Mouse (Mus musculus) erythroblast, embryonic 14.5 days (primary cell): ENCODE results near the gene Cct7. TPM values are rescaled to one million over a fixed set of nuclear protein-coding genes. Genes with fewer than 3 reads are reported as not detected.
A peak's percentile ranks its signal among the peaks of the same experiment; 100 is the strongest.

ENCODE experiments used
- H3K27me3 ChIP-seq: 2 replicates; pipeline ENCODE4 v1.6.1; 2012; ENCODE audit warnings: inconsistent platforms; ENCODE audit not compliant: control insufficient read depth
- H3K36me3 ChIP-seq: 2 replicates; pipeline ENCODE4 v1.6.1; 2012; ENCODE audit warnings: mild to moderate bottlenecking, inconsistent platforms; ENCODE audit not compliant: control insufficient read depth
- H3K4me1 ChIP-seq: 2 replicates; pipeline ENCODE4 v1.6.1; 2012; ENCODE audit warnings: inconsistent platforms; ENCODE audit not compliant: control insufficient read depth
- H3K4me3 ChIP-seq: replicated peaks from 2 replicates; pipeline ENCODE3; 2012; ENCODE audit warnings: moderate library complexity, mild to moderate bottlenecking, inconsistent platforms
- H3K9me3 ChIP-seq: 2 replicates; pipeline ENCODE4 v1.6.1; 2012; ENCODE audit warnings: low read length, inconsistent platforms, mixed read lengths; ENCODE audit not compliant: control insufficient read depth
- GATA1 ChIP-seq: IDR thresholded peaks from 2 replicates; pipeline ENCODE4 v1.6.1; 2012; ENCODE audit warnings: low read length, inconsistent platforms, mixed read lengths
- TAL1 ChIP-seq: IDR thresholded peaks from 3 replicates; pipeline ENCODE4 v1.6.1; 2012; ENCODE audit warnings: low read length, inconsistent platforms, mixed read lengths
- polyA plus RNA-seq: library from polyadenylated mRNA; stranded (reverse); fragments of >175 nt; gene quantifications from 2 replicates; pipeline ENCODE4 v1.2.3, GENCODE M21; 2012

Cct7 gene
- polyA plus RNA-seq, 1 experiment: 5.0 TPM

DNA sequence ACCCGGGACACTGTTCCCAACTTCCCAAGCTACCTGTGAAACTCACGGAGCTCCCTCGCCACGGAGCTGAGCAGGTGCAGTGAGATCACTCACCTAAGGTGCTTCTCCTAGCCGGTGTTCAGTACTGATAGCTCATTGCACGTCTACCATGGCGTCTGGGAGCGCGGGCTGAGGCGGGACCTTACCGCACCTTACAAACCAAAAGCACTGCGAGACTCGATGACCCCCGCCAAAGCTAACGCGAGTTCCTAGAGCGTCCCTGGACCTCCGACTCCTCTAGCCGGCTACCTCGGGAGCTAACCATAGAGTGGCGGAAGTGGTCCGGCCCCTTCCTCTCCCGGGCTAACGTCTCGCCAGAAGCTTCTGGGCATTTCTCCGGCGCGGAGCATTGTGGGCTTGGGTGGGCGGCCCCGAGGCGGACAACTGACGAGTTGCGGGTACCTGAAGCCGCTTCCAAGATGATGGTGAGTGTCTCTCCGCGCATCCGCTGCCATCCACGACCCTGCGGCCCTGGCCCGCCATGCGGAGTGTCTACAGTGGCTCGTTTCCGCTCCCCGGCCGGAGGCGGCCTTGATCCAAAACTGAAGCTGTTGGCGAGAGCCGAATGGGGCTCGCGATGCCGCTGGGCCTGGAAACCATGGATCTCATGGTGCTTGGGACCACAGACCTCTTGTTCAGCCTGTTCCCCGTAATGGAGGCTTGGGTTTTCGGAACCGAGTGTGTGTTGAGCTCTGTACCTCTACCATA, 523 bp downstream of the Cct7 start, which contains the start of gene Pradc1:
Gene Pradc1 (minus strand): TSS at position 307 of the 747 bp plus-strand sequence.
- no peaks in the 10 kb centered on the region for H3K27me3 ChIP-seq
- H3K36me3 ChIP-seq: peaks cover 53% of the 10 kb centered on the region
- peak within 1 kb of the TSS; percentile 96 for H3K4me3 ChIP-seq
- peaks cover 56% of the 10 kb centered on the region for H3K4me1 ChIP-seq
- TF ChIP-seq GATA1 (no peak), TAL1 (no peak)
- H3K9me3 ChIP-seq: no peaks in the 10 kb centered on the region

DNA sequence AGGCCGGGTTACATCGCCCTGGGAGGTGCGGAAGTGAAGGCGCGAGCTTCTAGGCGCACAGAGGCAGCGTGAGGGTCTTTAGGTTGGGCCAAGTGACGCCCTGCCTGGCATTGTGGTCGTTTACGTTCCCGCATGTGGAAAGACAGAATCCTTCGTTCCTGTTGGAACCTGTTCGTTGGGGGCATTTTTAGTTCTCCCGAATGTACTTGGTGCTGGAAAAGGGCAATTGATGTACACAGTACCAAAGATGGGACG, 1.0 kb downstream of the Cct7 start:
- TF ChIP-seq TAL1 (no peak), GATA1 (no peak)
- Histone ChIP-seq H3K9me3 (no peaks in the 10 kb centered on the region), H3K27me3 (no peaks in the 10 kb centered on the region), H3K4me1 (peaks cover 59% of the 10 kb centered on the region), H3K36me3 (peaks cover 53% of the 10 kb centered on the region), H3K4me3 (peak overlapping the region; percentile 96)

DNA sequence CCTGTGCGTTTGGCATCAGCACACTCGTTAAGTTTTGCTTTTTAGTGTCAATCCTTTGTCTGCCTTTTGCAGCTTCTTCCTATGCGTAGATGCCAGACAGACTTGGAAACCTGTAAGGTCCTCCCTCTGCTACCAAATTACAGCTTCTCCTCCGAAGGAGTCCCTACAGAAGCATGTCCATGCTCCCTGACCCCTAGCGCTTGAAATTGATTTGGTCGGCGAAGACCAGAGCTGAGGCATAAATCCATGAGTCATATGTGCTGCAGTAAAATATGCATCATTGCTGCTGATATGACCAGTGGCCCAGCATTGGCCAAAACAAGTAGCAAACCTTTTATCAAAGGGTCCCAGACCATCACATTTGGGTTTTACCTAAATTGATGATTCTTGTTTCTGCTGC, 1.5 kb downstream of the Cct7 start:
- Histone ChIP-seq H3K36me3 (peaks cover 53% of the 10 kb centered on the region), H3K27me3 (no peaks in the 10 kb centered on the region), H3K9me3 (no peaks in the 10 kb centered on the region), H3K4me1 (peaks cover 62% of the 10 kb centered on the region), H3K4me3 (peak overlapping the region; percentile 96)
- TF ChIP-seq GATA1: no peak; the same call in 1 of the 2 replicates
- no peak for TF ChIP-seq TAL1

DNA sequence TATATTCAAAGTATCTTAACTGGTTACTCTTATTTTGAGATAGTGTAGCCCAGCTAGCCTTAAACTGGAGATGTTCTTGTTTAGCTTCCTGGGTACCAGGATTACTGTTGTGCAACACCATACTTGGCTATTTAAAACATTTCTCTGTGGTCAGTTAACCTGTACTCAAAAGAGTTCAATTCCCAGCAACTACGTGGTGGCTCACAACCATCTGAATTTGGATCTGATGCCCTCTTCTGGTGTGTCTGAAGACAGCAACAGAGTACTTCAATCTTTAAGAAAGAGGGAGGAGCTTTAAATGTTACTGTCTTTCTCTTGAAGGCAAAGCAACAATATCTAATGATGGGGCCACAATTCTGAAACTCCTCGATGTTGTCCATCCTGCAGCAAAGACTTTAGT, 8.3 kb downstream of the Cct7 start:
- Histone ChIP-seq H3K4me1 (peaks cover 25% of the 10 kb centered on the region), H3K27me3 (no peaks in the 10 kb centered on the region), H3K36me3 (peaks cover 95% of the 10 kb centered on the region), H3K4me3 (no peak overlapping the region), H3K9me3 (no peaks in the 10 kb centered on the region)
- TF ChIP-seq GATA1: no peak
- TF ChIP-seq TAL1: no peak

DNA sequence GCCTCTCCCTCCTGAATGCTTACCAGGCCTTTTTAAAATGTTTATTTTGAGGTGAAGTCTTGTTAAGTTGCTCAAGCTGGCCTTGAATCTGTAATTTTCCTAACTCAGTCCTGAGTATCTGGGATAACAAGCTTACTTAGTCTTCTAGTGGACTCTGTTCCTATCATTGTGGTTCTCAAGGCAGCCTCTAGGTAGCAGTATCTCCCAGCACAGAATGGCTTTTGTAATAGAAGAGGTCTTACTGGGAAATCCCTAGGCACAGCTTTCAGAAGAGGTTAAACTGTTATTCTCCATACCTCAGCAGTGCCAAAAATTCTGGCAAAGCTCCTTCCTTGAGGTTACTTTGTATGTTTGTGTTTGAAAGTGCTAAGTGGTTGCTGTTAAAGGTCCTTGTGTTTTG, 14.1 kb downstream of the Cct7 start:
- H3K4me3 ChIP-seq: no peak overlapping the region
- no peak for TF ChIP-seq GATA1
- no peak for TF ChIP-seq TAL1
- H3K4me1 ChIP-seq: no peaks in the 10 kb centered on the region
- no peaks in the 10 kb centered on the region for H3K9me3 ChIP-seq
- peaks cover 98% of the 10 kb centered on the region for H3K36me3 ChIP-seq
- H3K27me3 ChIP-seq: no peaks in the 10 kb centered on the region

DNA sequence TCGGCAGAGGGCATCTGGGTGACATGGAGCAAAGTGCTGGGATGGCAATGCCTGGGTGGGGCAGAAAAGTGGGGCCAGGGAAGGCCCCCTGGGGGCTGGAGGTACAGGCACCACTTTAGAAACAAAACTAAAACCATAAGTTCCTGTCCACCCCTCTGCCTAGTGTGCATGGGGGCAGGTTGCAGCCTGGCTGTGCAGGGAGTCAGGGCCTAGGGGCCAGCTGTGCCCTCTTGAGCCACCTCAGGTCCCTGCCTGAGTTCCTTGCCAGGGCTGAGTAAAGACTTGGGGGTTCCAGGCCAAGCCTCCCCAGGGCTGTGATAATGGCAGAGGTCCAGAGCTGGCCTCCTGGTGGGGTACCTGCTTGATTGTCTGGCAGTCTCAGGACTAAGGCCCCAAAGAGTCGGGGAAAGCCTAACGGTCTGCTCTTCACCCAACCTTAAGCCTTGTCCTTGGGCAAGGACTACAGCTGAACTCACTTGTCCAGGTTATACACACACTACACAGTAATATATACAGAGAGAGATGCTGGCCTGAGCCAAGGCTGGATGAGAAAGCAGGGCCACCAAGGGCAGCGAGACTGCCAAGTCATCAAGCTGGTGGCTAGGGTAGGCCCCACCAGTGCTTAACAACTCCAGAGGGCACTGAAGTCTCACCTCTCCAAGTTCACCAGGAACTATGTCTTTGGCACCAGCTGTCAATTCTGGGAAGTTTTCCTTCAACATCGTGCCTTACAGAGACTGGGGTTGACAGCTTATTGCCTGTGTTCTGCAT, 18.5 kb downstream of the Cct7 start:
- Histone ChIP-seq H3K4me1 (no peaks in the 10 kb centered on the region), H3K9me3 (no peaks in the 10 kb centered on the region), H3K36me3 (peaks cover 53% of the 10 kb centered on the region), H3K4me3 (no peak overlapping the region), H3K27me3 (no peaks in the 10 kb centered on the region; the same call in 1 of the 2 replicates)
- TF ChIP-seq GATA1 (no peak), TAL1 (no peak)

DNA sequence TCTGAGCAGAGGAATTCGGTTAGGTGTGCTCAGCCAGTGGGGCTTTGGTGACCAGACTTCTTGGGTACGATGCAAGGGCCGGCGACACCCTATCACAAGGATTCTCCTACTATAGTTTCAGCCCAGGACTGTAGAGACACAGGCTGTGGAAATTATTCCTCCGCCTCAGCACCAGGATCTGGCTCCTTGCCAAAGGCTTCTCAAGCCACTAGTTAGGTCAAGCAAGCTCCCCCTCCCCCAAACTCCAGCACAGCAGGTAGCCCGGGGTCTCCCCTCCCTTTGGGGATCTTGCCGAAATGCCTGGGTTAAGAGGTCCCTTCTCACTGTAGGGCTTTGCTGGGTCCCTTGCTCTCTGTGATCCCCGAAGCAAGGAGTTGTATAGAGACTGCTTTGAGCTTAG, 20.6 kb downstream of the Cct7 start:
- H3K4me3 ChIP-seq: no peak overlapping the region
- H3K4me1 ChIP-seq: no peaks in the 10 kb centered on the region
- H3K36me3 ChIP-seq: peaks cover 32% of the 10 kb centered on the region
- no peaks in the 10 kb centered on the region for H3K9me3 ChIP-seq
- TF ChIP-seq GATA1: no peak
- no peak for TF ChIP-seq TAL1
- H3K27me3 ChIP-seq: no peaks in the 10 kb centered on the region; the same call in 1 of the 2 replicates

DNA sequence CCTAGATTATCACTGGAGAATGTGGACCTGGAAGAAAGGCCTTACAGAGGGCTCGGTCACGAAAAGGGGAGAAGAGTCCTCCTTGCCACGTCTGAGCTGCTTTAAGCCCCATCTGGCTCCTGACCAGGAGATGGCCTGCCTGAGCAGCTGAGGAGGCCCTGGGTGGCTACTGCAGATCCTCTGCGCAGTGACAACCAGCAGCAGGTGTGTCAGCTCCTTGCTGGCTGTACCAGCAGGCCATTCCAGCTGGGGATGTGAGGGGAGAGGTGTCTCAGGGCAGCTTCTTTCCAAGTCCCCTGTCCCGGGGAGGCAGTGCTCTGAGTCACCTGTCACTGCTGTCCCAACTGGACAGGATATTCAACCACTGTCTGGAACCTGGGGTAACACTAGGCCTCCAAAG, 21.2 kb downstream of the Cct7 start:
- TF ChIP-seq TAL1: no peak
- no peak for TF ChIP-seq GATA1
- Histone ChIP-seq H3K4me1 (no peaks in the 10 kb centered on the region), H3K9me3 (no peaks in the 10 kb centered on the region), H3K4me3 (no peak overlapping the region), H3K36me3 (peaks cover 26% of the 10 kb centered on the region), H3K27me3 (peaks cover 2% of the 10 kb centered on the region)

DNA sequence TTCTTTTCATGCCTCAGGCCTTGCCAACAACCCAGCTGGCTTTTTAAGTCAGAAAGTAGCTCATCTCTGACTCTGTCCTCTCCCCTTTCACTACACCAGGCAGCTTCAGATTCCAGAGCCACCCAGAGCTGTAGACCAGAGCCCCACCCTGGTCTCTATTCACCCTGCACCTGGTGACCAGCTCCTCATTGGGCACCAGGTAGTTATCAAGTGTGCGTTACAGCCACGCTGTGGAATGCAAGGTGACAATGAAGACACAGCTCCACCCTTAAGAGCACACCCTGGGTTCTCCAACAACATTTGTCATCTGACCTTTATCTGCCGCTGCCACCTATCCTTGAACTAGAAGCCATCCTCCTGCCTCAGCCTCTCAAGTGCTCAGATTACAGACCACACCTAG, 24.3 kb downstream of the Cct7 start:
- TF ChIP-seq TAL1 (no peak), GATA1 (no peak)
- no peaks in the 10 kb centered on the region for H3K4me1 ChIP-seq
- H3K4me3 ChIP-seq: no peak overlapping the region
- no peaks in the 10 kb centered on the region for H3K9me3 ChIP-seq
- H3K27me3 ChIP-seq: peaks cover 11% of the 10 kb centered on the region
- H3K36me3 ChIP-seq: no peaks in the 10 kb centered on the region
